Mouse (Mus musculus) embryonic facial prominence, embryonic 14.5 days (tissue): ENCODE data around the gene Pkd2l1. TPM values are rescaled to one million over a fixed set of nuclear protein-coding genes. Genes with fewer than 3 reads are reported as not detected.

Experiments used
- ATAC-seq: fragments of 200-750 bp; cut with Nextera tagmentation; 2 replicates; pipeline ENCODE4 v1.8.0; 2017; ENCODE audit warnings: low read depth, moderate number of reproducible peaks, moderate TSS enrichment
- DNase-seq: peaks from one replicate; pipeline ENCODE4 v3.0.0-alpha.2; 2015; ENCODE audit warnings: low spot score
- H3K27ac ChIP-seq: fragments of 300-500 bp; sonication (generic); replicated peaks from 2 replicates; pipeline ENCODE4 v1.5.1; 2014; ENCODE audit warnings: low read depth, mild to moderate bottlenecking, low read length, moderate library complexity
- H3K27me3 ChIP-seq: fragments of 300-500 bp; sonication (generic); replicated peaks from 2 replicates; pipeline ENCODE4 v1.6.1; 2014; ENCODE audit warnings: low read length; ENCODE audit not compliant: control insufficient read depth, insufficient read depth
- H3K36me3 ChIP-seq: fragments of 300-500 bp; sonication (generic); 2 replicates; pipeline ENCODE4 v1.6.1; 2014; ENCODE audit warnings: low read length, mixed read lengths; ENCODE audit not compliant: control insufficient read depth, insufficient read depth
- H3K4me1 ChIP-seq: fragments of 300-500 bp; sonication (generic); 2 replicates; pipeline ENCODE4 v1.6.1; 2014; ENCODE audit warnings: antibody characterized with exemption, low read length; ENCODE audit not compliant: control insufficient read depth, insufficient read depth
- H3K4me2 ChIP-seq: fragments of 300-500 bp; sonication (generic); 2 replicates; pipeline ENCODE4 v1.6.1; 2014; ENCODE audit warnings: low read depth, mild to moderate bottlenecking, low read length, moderate library complexity, mixed read lengths
- H3K4me3 ChIP-seq: fragments of 300-500 bp; sonication (generic); 2 replicates; pipeline ENCODE4 v1.5.1; 2014; ENCODE audit warnings: low read depth, mild to moderate bottlenecking, low read length
- H3K9ac ChIP-seq: fragments of 300-500 bp; sonication (generic); 2 replicates; pipeline ENCODE4 v1.6.1; 2014; ENCODE audit warnings: low read depth, mild to moderate bottlenecking, low read length, moderate library complexity, mixed read lengths
- H3K9me3 ChIP-seq: fragments of 300-500 bp; sonication (generic); 2 replicates; pipeline ENCODE4 v1.6.1; 2016; ENCODE audit warnings: low read length; ENCODE audit not compliant: control insufficient read depth
- WGBS: fragments of 180-500 bp; shearing (Covaris S2); extraction: QIAGEN DNeasy Blood & Tissue Kit; methylation state at CpG from one replicate; pipeline ENCODE4 v1.1.7; 2014; 5-methylcytosine and 5-hydroxymethylcytosine counted together
- polyA plus RNA-seq: library from polyadenylated mRNA; unstranded; fragments of >200 nt; fragmentation: Nextera tagmentation; extraction: Ambion mirVana; gene quantifications from 2 replicates; pipeline ENCODE4 v1.2.1, GENCODE M21; 2014

Gene Pkd2l1
- polyA plus RNA-seq, 1 experiment from 2014 or later = 0.11 TPM

DNA sequence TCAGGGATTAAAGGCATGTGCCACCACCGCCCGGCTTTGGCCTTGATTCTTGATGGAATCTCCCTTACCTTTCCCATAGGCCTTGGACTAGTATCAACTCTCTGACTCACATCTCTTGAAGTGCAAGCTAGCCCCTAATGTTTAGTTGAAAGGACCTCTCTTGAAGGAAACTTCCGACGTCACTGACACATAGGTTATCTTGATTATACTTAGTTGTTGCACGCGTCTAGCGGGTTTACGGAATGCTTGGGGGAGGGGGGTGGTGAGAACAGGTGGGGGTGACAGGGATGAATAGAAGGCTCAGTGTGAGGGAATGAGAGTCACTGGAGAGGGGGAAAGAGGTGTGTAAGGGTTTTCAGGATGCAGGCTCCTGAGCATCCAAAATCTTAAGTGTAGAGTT, 45.3 kb downstream of the Pkd2l1 start:
- H3K4me3 ChIP-seq = no peak overlapping the region
- H3K27ac ChIP-seq = no peak overlapping the region
- ATAC-seq (no peak), DNase-seq (no peak)
- H3K9me3 ChIP-seq = no peaks in the 10 kb centered on the region
- H3K4me1 ChIP-seq = peaks cover 8% of the 10 kb centered on the region; the same call in 1 of the 2 replicates
- 91% methylated on average over 8 of the region's 8 CpGs for WGBS
- H3K4me2 ChIP-seq = no peak overlapping the region
- 0 out of 2 replicates have a peak, but pooled peaks cover 5% of the 10 kb centered on the region for H3K27me3 ChIP-seq
- H3K36me3 ChIP-seq = peaks cover 24% of the 10 kb centered on the region
- no peak overlapping the region for H3K9ac ChIP-seq

DNA sequence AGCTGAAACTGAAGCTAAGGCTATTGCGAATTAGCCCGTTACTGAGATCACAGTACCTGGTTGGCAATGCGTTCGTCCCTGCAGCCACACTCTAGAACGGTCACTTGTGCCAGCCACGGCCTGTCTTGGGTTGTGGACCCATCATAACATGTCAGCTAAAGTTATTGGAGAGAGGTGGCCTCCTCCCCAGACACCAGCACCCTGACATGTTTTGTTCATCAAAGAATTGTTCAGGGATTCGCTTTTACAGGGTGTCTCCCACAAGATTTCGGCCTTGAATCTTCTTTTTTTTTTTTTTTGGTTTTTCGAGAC, 45.7 kb downstream of the Pkd2l1 start:
- Histone ChIP-seq H3K4me2 (peak overlapping the region; percentile 62), H3K4me1 (peaks cover 8% of the 10 kb centered on the region; the same call in 1 of the 2 replicates), H3K36me3 (peaks cover 28% of the 10 kb centered on the region), H3K27me3 (0 out of 2 replicates have a peak, but pooled peaks cover 5% of the 10 kb centered on the region), H3K4me3 (peak overlapping the region; percentile 64), H3K27ac (no peak overlapping the region), H3K9me3 (no peaks in the 10 kb centered on the region), H3K9ac (peak overlapping the region; percentile 75; the same call in 1 of the 2 replicates)
- 61% methylated on average over 9 of the region's 9 CpGs for WGBS
- DNase-seq = no peak
- no peak; the same call in 1 of the 2 replicates for ATAC-seq

DNA sequence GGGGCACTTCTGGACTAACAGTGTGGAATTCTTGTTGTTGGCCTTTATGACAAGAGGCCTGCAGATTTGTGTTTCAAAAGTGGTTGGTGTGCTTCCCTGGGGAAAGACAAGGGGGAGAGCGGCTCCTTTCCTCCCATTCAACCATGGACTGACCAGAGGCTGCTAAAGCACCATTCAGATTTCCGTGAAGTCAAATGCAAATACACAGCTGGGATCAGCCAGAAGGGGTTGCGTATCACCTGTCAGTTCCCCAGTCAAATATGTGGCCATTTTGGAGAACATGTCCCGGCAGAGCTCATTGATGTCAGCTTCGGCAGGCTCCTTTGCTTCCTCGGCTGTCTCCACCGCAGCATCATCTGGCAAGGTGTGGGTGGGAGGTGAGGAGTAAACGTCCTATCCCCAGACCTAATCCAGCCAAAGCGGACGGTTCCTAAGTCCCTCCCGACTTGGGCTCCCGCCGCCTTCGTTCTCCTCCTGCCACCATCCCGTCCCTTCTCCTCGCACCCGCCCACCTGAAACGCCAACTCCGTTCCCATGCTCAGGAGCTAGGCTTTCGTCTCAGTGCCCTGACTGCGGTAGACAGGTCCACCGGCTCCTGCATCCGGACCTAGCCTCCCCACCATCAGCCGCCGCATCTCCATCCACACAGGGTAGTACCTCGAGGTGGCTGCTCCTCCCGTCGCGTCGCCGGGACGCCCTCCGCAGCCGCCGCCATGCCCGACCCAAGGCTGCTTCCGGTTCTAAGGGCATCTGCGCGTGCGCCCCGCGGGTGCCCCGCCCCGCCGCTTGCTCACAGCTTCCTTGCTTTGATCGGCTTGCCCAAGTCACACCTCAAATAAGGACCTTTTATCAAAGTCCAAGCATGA, 46.3 kb downstream of the Pkd2l1 start, which contains the start of gene Bloc1s2:
Bloc1s2 (minus strand) TSS at position 745 of the 866 bp plus-strand sequence.
- 3% methylated on average over 45 of the region's 46 CpGs for WGBS

DNA sequence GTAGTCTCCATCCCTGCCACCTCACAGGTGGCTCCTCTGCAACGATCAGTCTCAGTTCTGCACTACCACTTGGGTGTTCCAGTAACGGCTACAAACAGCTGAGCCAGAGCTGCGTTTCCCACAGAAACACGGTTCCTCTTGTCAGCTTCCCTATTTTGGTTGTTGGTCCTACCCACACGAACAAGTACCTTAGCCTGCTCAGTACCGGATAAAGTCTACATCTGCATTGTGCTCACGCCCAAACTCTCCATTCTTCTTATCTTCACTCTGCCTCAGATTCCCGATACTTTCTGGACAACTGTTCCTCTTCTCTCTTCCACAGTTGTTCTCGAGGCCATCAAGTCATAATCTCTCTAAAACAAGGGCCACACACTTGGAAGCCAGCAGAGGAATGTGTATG, 47.9 kb downstream of the Pkd2l1 start:
- 87% methylated on average over 9 of the region's 9 CpGs for WGBS
- Histone ChIP-seq H3K27ac (no peak overlapping the region), H3K9me3 (no peaks in the 10 kb centered on the region), H3K9ac (no peak overlapping the region), H3K36me3 (peaks cover 34% of the 10 kb centered on the region), H3K4me3 (no peak overlapping the region), H3K27me3 (no peaks in the 10 kb centered on the region), H3K4me1 (peaks cover 8% of the 10 kb centered on the region; the same call in 1 of the 2 replicates), H3K4me2 (no peak overlapping the region)
- DNase-seq = no peak
- ATAC-seq = no peak

More for the DNA sequence above, 46.3 kb downstream of the Pkd2l1 start, which contains the start of gene Bloc1s2:
- Histone ChIP-seq H3K4me1 (peaks cover 8% of the 10 kb centered on the region; the same call in 1 of the 2 replicates), H3K9ac (peak within 1 kb of the TSS; percentile 75), H3K27me3 (0 out of 2 replicates have a peak, but pooled peaks cover 5% of the 10 kb centered on the region), H3K36me3 (peaks cover 34% of the 10 kb centered on the region), H3K4me2 (peak within 1 kb of the TSS; percentile 62), H3K4me3 (peak within 1 kb of the TSS; percentile 64), H3K27ac (no peak within 1 kb of the TSS), H3K9me3 (no peaks in the 10 kb centered on the region)
- ATAC-seq = peak; percentile 89
- DNase-seq = peak; percentile 83

DNA sequence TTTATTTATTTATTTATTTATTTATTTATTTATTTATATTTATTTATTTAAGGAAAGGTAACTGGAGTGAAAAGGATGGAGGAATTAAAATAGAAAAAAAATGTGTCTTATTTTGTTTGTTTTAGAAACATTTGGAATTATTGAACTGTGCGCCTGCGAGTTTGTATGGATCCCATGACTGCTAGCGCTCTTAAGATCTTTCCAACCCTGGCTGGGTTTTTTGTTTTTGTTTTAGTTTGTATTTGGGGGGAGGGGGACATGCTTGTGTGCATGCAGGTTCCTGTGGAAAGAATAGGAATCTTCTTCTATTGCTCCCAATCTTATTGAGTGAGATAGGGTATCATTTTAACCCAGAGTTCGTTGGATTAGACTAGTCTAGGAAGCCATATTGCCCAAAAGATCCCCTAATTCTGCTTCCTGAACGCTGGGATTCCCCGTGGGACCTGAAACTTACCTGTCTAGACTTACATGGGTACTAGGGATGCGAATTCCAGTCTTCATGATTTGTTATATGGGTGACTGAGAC, 56.2 kb downstream of the Pkd2l1 start:
- Histone ChIP-seq H3K9ac (peak overlapping the region; percentile 48; the same call in 1 of the 2 replicates), H3K27me3 (no peaks in the 10 kb centered on the region), H3K9me3 (no peaks in the 10 kb centered on the region), H3K36me3 (peaks cover 27% of the 10 kb centered on the region), H3K4me2 (peak overlapping the region; percentile 83), H3K4me1 (peaks cover 6% of the 10 kb centered on the region; the same call in 1 of the 2 replicates), H3K27ac (no peak overlapping the region), H3K4me3 (peak overlapping the region; percentile 77)
- ATAC-seq (no peak; the same call in 1 of the 2 replicates), DNase-seq (no peak)
- 26% methylated on average over 7 of the region's 7 CpGs for whole genome bisulfite sequencing

DNA sequence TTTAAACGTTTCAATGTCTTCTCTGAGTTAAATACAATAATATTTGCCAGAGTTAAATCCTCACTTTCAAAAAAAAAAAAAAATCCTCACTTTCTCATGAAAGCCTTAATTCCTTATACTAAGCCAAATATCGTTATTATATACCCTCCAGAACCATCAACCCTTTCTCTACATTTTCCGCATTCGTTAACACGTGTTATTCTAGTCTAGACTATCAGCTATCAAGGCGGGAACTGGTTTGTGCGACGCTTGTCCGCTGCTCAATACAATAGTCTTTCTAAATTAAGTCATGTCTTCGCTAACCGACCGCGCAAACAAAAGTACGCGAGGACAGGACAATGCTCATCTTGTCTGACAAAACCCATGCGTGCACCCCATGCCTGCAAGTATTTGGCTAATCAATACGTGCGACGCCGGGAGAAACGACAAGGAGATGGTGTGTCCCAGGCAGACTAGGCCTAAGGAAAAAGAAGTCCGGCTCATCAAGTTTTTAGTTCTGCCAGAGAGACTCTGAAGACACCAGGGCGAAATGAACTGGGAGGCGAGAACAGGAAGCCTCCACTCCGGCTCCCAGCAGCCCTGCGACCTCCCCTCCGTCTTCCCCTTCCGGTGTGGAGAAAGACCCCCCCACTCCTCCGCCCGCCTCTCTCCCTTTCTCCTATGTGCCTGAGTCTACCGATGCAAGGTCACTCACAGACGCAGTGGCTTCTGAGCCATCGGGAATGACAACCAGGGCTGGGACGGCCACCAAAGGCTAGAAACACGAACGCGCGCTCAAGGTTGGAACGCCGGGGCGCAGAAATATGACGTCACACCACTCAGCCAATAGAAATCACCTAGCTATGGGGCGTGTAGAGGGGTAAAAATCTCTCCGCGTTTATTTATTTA, 56.9 kb downstream of the Pkd2l1 start, which contains the start of gene Cwf19l1:
Cwf19l1 (minus strand) TSS at position 805 of the 888 bp plus-strand sequence.
- H3K4me3 ChIP-seq = peak within 1 kb of the TSS; percentile 77
- H3K4me1 ChIP-seq = peaks cover 6% of the 10 kb centered on the region; the same call in 1 of the 2 replicates
- peak; percentile 91 for ATAC-seq
- H3K4me2 ChIP-seq = peak within 1 kb of the TSS; percentile 83
- no peaks in the 10 kb centered on the region for H3K27me3 ChIP-seq
- WGBS = under 1% methylated on average over 45 of the region's 45 CpGs
- peak within 1 kb of the TSS; percentile 94 for H3K27ac ChIP-seq
- H3K36me3 ChIP-seq = peaks cover 33% of the 10 kb centered on the region
- H3K9ac ChIP-seq = peak within 1 kb of the TSS; percentile 86
- DNase-seq = peak; percentile 96
- no peaks in the 10 kb centered on the region for H3K9me3 ChIP-seq

DNA sequence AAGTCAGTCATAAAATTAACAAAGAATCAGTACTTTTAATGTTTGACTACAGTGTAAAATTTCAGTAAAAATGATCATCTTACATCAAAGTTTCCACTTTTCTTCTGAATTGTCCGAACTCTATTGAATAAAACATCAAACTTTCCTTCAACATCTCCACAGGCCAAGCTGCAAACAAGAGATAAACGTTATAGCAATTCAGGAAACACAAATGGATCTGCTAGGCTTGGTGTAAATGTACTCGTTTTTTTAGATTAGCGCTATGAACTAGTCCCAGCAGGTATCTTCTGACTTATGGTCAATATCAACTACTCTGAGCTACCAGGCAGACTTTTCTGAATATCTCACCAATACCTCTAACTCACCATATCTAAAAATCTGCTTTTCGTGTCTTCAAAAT, 59.3 kb downstream of the Pkd2l1 start:
- WGBS = 89% methylated on average over 5 of the region's 5 CpGs
- H3K4me2 ChIP-seq = no peak overlapping the region
- no peaks in the 10 kb centered on the region for H3K27me3 ChIP-seq
- peaks cover 46% of the 10 kb centered on the region for H3K36me3 ChIP-seq
- ATAC-seq = no peak
- H3K4me1 ChIP-seq = peaks cover 6% of the 10 kb centered on the region; the same call in 1 of the 2 replicates
- H3K9me3 ChIP-seq = no peaks in the 10 kb centered on the region
- H3K27ac ChIP-seq = no peak overlapping the region
- no peak overlapping the region for H3K4me3 ChIP-seq
- no peak for DNase-seq
- H3K9ac ChIP-seq = no peak overlapping the region

DNA sequence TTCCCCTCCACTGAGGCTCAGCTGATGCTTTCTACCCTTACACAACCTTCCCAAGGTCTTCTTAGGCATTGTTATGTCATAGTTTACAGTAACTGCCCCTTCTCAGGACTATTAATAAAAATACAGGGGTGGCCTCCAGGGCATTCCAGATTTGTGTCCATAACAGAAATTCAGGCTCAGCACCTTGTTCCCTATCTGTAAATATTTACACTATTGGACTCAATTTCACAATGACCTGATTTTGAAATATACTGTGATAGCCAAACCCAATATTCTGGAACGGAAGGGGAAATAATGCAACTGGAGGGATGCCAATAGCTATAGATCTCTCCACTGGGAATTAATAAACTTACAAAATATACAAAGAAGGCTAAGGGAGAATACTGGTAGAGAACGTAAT, 63.7 kb downstream of the Pkd2l1 start:
- 73% methylated on average over 2 of the region's 2 CpGs for WGBS
- Histone ChIP-seq H3K4me2 (no peak overlapping the region), H3K4me1 (no peaks in the 10 kb centered on the region), H3K4me3 (no peak overlapping the region), H3K9me3 (no peaks in the 10 kb centered on the region), H3K27me3 (no peaks in the 10 kb centered on the region), H3K9ac (no peak overlapping the region), H3K27ac (no peak overlapping the region), H3K36me3 (peaks cover 84% of the 10 kb centered on the region)
- ATAC-seq (no peak), DNase-seq (no peak)
